Mouse (Mus musculus) lung, postnatal 14 days (tissue): Measurements from ENCODE around the gene Dscaml1.
A peak's percentile ranks its signal among the peaks of the same experiment; 100 is the strongest.

ENCODE experiments used
- DNase-seq: peaks from one replicate; pipeline ENCODE4 v3.0.0; 2021

The Dscaml1 gene

GRCm38 (mm10) chr9:45457200-45457599 lies 30.8 kb downstream of the Dscaml1 start:
- DNase-seq = no peak

- DNase-seq = no peak
These were observed 31.9 kb downstream of the Dscaml1 start for GRCm38 (mm10) chr9:45458363-45458762.

DNA sequence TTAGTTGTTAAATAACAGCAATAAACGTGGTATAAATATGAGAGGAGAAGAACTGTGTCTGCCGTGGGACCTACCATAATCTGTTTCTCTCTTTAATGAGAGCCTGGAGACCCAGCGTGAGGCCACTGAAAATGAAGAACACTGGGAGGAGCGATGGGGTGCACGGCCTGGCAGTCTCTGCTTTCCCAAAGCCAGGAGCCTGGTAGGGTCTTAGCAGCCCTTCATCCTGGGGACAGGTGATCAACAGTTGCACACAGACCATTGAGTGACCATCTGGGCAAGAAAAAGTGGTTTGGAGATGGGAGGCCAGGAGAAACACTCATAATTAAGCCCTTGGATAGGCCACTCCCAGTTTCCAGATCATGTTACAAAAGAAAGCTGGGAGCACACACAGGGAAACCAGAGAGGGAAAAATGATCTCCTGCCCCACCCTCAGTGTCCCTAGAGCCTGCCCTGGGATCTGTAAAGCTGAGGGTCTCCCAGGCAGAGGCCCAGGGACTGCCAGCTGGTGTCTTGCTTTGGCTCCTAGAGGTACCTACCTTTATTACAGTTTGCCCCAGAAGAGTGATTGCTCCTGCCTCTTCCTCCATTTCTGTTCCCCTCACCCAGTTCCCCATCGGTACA lies 39.1 kb downstream of the Dscaml1 start:
- DNase-seq = no peak

- DNase-seq = no peak
These were observed 41.8 kb downstream of the Dscaml1 start for GRCm38 (mm10) chr9:45468235-45468634.

- no peak for DNase-seq
These were observed 44.5 kb downstream of the Dscaml1 start for GRCm38 (mm10) chr9:45470746-45471471.

DNA sequence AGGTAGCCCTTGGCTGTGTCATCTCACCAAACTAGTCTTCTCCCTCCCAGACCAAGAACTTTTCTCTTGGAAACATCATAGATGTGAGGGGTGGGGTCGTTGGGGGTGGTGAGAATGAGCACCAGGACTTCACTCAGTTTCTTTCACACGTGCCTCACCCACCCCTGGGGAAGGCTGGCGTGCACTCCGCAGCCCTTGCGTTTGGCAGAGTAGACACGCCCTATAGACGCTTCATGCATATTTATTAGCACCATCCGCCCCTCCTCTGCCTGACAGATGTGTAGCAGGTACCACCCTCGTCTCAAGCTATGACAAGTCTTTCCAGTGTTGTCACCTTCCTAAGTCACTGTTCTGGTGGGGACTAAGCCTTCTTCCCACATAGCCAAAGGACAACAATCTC lies 45.3 kb downstream of the Dscaml1 start:
- no peak for DNase-seq

DNA sequence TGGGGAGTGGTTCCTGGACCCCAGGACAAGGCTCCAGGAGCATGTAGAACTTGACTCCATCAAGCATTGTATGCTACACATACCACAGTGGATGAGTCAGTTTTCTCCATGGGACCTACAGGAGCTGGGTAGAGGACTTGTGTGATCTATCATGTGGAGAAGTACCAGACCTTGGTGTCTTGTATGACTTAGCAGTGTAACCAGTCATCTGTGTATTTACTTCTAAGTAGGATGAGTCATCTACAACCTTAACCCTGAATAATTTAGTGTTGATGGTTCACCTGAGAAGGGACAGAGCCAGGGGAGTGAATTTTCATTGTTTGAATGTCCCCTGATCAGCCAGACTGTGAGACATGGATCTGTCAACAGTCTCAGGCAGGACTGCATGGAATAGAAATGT lies 48.4 kb downstream of the Dscaml1 start:
- no peak for DNase-seq

DNA sequence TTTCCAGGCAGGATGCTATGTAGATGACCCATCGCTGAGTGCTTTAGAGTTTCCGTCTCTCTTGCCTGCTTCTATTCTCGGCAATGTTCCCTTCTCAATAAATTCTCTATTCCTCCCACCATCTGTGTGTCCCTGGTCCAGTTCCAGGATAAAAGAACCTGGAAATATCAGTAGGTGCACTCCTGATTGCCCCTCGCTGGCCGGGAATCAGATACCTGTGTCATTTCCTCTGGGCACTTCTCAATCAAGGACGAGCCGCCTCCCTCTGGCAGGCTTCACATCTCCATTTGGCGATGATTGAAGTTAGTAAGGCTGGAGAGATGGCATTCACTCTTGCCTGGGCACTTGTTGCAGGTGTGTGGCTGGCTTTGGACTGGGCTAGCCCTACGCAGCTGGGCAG lies 54.5 kb downstream of the Dscaml1 start:
- DNase-seq = no peak

DNA sequence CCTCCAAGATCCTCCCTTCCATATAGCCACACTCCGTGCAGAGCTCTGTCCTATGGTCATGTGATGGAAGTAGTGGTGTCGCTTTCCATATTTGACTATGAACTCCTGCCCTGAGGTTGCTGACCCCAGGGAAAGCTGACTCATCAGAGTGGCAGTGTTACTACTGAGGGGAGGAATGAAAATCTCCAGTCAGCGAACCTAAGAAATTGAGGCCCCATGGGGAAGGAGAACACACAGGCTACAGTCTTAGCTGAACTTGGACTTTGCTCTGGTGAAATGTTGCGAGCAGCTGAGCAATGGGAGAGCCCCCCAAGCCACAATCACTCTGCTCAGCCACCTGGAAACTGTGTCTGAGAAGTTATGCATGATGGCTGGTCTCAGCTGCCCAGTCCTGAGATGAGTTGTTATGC lies 60.2 kb downstream of the Dscaml1 start:
- no peak for DNase-seq

DNA sequence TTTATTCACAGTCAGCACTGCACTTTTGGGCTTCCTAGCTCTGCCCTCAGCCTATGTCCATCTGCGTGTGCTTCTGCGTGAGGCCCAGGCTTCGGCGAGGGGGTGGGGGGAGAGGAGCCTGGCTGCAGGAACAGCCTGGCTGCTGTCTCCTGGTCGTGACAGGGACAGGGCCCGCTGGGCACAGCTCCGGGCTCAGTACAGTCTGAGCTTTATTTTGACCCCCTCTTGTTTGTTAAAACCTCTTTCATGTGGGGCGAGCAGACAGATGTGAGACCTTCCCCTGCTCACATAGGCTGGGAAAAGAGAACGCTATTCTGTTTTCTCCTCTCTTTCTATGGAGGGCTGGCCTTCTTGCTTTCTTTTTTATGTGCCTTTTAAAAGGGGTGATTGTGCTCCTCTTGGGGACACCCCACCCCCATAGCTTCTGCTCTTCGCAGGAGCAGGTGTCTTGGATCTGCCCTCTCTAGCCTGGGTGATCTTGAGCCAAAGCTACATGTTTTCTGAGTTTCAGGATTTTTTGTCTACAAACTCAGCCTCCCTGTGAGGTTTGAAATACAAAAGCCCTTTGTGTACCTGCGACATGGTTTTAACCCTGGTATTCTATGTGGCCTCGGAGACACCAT lies 60.9 kb downstream of the Dscaml1 start:
- DNase-seq = no peak

DNA sequence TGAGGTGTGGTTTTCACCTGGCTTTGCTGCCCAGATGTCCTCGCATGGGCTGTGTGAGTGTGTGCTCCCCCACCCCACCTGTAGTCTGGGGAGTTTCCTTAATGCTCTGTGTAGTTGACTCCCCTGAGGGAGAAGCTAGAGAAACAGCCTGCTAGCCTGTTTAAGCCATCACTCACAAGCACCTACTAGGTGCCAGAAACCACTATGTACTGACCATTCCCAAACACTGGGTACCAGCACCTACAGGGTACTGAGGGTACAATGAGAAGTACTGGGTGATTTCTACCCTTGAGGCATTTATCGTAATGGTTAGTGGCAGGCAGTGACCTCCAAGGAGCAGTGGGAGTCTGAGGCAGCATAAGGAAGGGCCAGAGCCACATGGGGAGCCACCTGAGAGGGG lies 64.5 kb downstream of the Dscaml1 start:
- DNase-seq = no peak

DNA sequence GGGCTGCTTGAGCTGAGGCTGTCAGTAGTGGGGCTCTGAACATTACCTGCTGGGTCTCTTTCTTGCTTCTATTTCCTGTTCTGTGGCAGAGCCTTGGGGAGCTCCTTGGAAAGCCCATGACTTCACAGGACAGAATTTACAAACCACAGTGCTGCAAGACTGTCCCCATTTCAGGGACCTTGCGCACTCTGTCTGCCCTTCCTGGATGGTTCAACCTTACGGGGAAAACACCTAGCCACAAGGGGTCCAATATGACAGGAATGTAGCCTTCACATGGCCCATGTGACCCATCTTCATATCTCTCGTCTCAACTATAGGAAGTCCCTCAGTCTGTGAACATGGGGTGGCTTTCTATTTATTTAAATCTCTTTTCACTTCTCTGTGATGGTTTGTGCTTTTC lies 68.5 kb downstream of the Dscaml1 start:
- DNase-seq = no peak

GRCm38 (mm10) chr9:45496340-45496739 lies 69.9 kb downstream of the Dscaml1 start:
- no peak for DNase-seq

DNA sequence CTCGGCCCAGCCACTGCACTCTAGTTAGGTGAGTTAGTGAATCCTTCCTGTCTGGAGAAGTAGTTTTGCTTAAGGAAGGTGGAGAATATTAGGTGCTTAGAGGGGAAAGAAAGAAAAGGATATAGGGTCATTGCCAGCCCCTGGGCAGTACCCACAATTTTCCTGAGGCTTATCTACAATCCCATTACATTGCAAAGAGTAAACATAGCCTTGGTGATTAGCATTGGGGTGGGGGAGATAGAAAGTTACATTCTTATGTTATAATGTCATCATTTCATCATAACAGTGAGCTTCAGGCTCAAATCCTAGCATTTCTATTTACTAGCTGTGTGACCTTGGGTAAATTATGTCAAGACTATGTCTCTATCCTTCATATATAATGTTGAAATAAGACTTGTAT lies 70.5 kb downstream of the Dscaml1 start:
- DNase-seq = no peak

GRCm38 (mm10) chr9:45499267-45499666 lies 72.8 kb downstream of the Dscaml1 start:
- no peak for DNase-seq

GRCm38 (mm10) chr9:45500071-45500595 lies 73.7 kb downstream of the Dscaml1 start:
- DNase-seq = no peak

- no peak for DNase-seq
These were observed 75.0 kb downstream of the Dscaml1 start for GRCm38 (mm10) chr9:45501295-45501927.

DNA sequence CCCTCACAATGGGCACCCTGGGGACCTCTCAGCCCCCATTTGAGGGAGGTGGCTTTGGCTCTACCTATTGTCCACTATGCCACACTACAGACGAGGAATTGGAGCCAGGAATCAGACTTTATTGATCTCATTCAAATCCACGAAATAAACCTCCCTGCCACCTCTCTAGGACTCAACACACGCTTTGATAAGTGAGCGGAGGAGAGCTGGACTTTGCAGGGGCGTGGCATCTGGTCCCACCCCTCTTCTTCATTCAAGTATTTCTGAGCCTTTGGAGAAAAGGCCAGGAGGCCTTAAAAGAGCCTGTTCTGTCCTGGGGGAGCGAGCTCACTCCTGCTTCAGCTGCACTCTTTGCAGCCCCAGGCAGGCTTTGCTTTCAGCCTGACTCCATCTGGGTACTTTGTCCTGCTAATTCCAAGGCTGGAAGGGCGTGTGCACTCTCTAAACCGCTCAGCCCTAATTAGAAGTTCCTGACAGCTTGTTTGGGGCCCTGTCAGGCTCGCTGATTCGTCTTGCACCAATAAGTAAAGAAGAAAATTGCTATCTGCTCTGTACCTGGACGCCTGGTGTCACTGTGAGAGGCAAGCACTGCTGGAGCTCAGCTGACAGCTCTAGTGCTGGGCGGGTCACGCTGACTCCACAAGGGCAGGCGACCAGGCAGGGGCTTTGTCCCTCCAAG lies 75.7 kb downstream of the Dscaml1 start:
- no peak for DNase-seq

DNA sequence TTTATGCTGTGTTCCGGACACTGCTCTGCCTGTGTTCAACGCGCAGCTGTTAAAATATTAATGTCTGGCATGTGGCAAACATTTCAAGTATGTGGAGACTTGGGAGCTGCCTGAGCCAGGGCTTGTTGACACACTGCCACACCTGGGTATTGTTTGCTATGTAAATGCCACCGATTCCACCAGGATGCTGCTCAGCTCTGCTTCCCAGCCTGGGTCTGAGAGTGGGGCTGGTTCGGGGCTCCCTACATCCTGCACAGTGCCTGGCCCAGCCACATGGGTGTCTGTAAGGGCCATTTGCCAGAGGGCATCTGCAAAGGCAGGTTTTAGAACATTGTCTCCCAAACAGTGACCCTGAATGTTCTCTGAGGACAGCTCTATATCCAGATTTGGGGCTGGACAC lies 78.5 kb downstream of the Dscaml1 start:
- DNase-seq = peak; percentile 43

DNA sequence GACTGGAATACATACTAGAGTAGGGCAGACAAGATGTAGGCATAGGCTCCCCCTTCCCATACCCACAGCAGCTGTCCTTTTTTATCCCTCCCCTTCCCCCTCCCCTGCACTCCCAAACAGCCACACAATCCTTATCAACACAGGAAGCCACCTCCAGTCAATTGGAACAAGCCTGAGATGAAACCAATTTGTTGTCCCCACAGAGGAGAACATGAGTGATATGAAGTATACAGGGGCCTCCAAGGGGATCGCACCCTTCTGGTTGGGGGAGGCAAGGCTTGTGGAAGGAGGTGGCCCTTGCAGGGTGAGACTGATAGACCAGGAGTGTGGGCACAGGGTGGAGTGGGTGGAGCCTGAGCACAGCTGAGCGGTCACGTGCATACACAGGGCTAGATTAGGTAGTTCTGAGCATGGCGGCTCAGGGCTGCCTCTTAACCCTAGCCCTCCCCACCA lies 79.1 kb downstream of the Dscaml1 start:
- no peak for DNase-seq

- DNase-seq = peak; percentile 4
These were observed 81.1 kb downstream of the Dscaml1 start for GRCm38 (mm10) chr9:45507482-45507881.

GRCm38 (mm10) chr9:45510806-45511546 lies 84.5 kb downstream of the Dscaml1 start:
- DNase-seq = no peak
